Mouse (Mus musculus) heart, postnatal 0 days (tissue): Measurements from ENCODE around the gene Kcnn3.

Source experiments
- CTCF ChIP-seq: IDR thresholded peaks from 2 replicates; pipeline ENCODE4 v1.5.1; 2016; ENCODE audit warnings: antibody characterized with exemption, control low read depth, low read depth
- EP300 ChIP-seq: IDR thresholded peaks from 2 replicates; pipeline ENCODE4 v1.6.1; 2016; ENCODE audit warnings: antibody characterized with exemption, low read depth

GRCm38 (mm10) chr3:89554587-89554986 lies 34.6 kb downstream of the Kcnn3 start:
- TF ChIP-seq CTCF, result no peak
- no peak for TF ChIP-seq EP300
